Mouse (Mus musculus): ENCODE data around the gene Fv1. TPM values are rescaled to one million over a fixed set of nuclear protein-coding genes. Genes with fewer than 3 reads are reported as not detected.

The Fv1 gene
- polyA plus RNA-seq, 1 experiment from 2014 or later, result 13.1 TPM

DNA sequence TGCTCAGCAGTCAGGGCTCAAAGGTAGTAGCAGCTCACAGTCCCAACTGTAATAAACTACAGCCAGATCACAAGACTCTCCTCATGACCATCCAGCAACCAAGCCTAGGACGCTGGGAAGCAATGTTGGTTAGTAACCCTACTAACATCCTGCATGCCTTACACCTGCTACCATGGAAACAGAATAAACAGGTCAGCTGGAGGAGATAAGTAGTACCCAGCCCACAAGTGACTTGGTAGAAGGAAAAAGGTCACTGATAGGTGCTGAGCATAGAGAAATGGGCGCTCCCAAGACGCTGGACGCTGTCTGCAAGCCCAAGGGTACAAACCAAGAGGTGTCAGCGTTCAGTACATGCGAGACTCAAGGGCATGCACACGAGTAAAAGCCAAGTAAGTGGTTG is 31.7 kb downstream of the Fv1 start:
- no peak overlapping the region for H3K27ac ChIP-seq (ENCODE audit: low read length)
- H3K4me2 ChIP-seq (replicated peaks; ENCODE audit: low read depth, low read length), result no peak overlapping the region
- H3K36me3 ChIP-seq (ENCODE audit: insufficient read depth, low read length), result peaks cover 41% of the 10 kb centered on the region
- no peaks in the 10 kb centered on the region for H3K27me3 ChIP-seq (ENCODE audit: insufficient read depth, low read length)
- peaks cover 11% of the 10 kb centered on the region for H3K4me1 ChIP-seq (ENCODE audit: insufficient read depth, low read length)
- no peaks in the 10 kb centered on the region for H3K9me3 ChIP-seq (ENCODE audit: low read length)
- no peak for ATAC-seq (ENCODE audit: low FRiP score, low TSS enrichment)
- 86% methylated on average over 7 of the region's 7 CpGs for WGBS
- no peak overlapping the region for H3K9ac ChIP-seq (replicated peaks; ENCODE audit: low read length)
- no peak overlapping the region for H3K4me3 ChIP-seq (ENCODE audit: low read length)

DNA sequence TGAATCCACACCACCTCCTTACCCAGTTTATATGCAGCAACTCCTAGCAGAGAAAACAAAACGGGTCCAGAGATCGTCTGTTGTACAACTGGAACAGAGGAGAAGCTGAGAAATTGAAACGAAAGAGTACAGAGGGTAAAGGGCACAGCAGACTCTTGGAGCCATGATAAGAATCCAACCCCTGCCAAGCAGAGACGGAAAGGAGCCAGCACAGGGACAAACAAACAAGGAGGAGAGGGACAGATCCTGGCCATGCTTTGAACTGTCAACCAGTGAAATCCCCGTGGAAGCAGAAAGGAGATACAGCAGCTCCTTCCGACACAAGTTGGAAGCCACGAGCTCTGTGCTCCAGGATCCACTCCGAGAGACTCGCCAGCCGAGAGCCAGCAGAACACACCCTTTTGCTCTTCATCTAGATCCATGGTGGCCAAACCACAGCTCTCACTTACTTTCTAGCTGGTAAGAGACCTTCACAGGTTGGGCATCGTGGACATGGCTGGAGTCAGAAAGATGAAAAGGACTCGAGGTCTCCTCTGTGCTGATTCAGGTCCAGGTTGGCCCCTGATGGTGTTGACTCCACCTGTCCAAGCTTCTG is 34.2 kb downstream of the Fv1 start:
- no peak overlapping the region for H3K9ac ChIP-seq (replicated peaks; ENCODE audit: low read length)
- no peak overlapping the region for H3K27ac ChIP-seq (ENCODE audit: low read length)
- no peak overlapping the region for H3K4me3 ChIP-seq (ENCODE audit: low read length)
- ATAC-seq (ENCODE audit: low FRiP score, low TSS enrichment), result no peak
- WGBS, result 88% methylated on average over 12 of the region's 12 CpGs
- H3K27me3 ChIP-seq (ENCODE audit: insufficient read depth, low read length), result no peaks in the 10 kb centered on the region
- H3K36me3 ChIP-seq (ENCODE audit: insufficient read depth, low read length), result peaks cover 16% of the 10 kb centered on the region
- peaks cover 11% of the 10 kb centered on the region for H3K4me1 ChIP-seq (ENCODE audit: insufficient read depth, low read length)
- H3K4me2 ChIP-seq (replicated peaks; ENCODE audit: low read depth, low read length), result no peak overlapping the region
- H3K9me3 ChIP-seq (ENCODE audit: low read length), result no peaks in the 10 kb centered on the region

DNA sequence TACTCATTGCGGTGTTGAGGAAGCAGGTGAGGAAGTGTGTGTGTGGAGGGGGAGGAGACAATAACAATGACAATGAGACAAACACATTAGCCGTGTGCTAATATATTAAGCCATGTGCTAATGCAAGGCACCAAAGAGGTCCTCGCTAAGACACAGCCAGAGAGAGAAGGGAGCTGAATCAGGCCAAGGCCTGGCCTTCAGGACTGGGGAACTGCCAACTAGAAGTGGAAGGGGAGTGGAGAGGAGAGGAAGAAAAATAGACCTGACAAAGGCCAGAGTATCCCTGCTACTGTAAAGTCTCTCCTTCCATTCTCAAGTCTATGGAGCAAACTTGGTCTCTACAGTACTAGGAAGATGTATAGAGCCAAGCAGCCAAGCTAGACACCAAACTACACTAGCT is 34.8 kb downstream of the Fv1 start:
- no peak overlapping the region for H3K27ac ChIP-seq (ENCODE audit: low read length)
- ATAC-seq (ENCODE audit: low FRiP score, low TSS enrichment), result no peak
- no peaks in the 10 kb centered on the region for H3K27me3 ChIP-seq (ENCODE audit: insufficient read depth, low read length)
- H3K9ac ChIP-seq (replicated peaks; ENCODE audit: low read length), result peak overlapping the region; percentile 92
- H3K4me3 ChIP-seq (ENCODE audit: low read length), result peak overlapping the region; percentile 92
- WGBS, result 74% methylated on average over 3 of the region's 3 CpGs
- peaks cover 12% of the 10 kb centered on the region for H3K36me3 ChIP-seq (ENCODE audit: insufficient read depth, low read length)
- peak overlapping the region; percentile 77 for H3K4me2 ChIP-seq (replicated peaks; ENCODE audit: low read depth, low read length)
- no peaks in the 10 kb centered on the region for H3K9me3 ChIP-seq (ENCODE audit: low read length)
- H3K4me1 ChIP-seq (ENCODE audit: insufficient read depth, low read length), result peaks cover 11% of the 10 kb centered on the region

DNA sequence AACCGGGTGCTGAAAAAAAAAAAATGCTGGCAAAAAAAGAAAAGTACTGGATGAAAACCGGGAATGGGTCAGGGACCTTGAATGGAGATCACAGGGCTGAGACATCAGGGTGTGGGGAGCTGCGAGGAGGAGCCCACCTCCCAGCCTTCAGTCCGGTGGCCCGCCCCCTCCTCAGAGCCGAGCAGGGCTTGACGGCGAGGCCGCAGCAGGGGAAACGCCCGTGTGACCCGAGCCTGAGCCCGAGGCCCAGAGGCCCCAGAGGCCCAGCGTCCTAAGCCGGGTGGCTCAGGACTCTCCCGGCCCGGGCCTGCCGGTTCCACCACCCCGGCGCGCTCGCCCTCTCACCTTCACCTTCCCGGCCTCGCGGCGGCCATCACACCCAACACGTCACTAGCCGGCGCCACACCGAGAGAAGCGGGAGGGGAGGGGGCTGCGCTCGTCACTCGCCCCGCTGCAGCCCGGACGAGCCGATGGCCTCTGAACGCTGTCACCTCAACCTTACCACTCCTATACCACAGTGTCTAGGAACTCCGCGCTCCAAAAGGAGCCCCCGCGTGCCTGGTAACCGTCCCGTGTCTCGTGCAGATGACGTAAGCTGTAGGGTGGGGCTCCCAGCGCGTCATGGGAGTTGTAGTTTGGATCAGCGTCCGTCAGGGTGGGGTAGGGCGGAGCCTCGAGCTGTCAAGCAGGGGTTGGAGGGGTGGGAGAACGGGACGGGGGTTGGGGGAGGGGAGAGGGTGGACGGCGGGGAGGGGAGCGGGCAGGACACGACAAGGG is 35.7 kb downstream of the Fv1 start, which contains the start of gene Mfn2:
Gene Mfn2, minus strand, starts transcription at position 392 of the 777 bp plus-strand sequence.
- WGBS, result under 1% methylated on average over 59 of the region's 59 CpGs
- H3K27ac ChIP-seq (ENCODE audit: low read length), result peak within 1 kb of the TSS; percentile 81
- H3K4me1 ChIP-seq (ENCODE audit: insufficient read depth, low read length), result peaks cover 11% of the 10 kb centered on the region
- peak; percentile 96 for ATAC-seq (ENCODE audit: low FRiP score, low TSS enrichment)
- H3K9me3 ChIP-seq (ENCODE audit: low read length), result no peaks in the 10 kb centered on the region
- no peaks in the 10 kb centered on the region for H3K27me3 ChIP-seq (ENCODE audit: insufficient read depth, low read length)
- peaks cover 12% of the 10 kb centered on the region for H3K36me3 ChIP-seq (ENCODE audit: insufficient read depth, low read length)
- peak within 1 kb of the TSS; percentile 92 for H3K4me3 ChIP-seq (ENCODE audit: low read length)
- H3K9ac ChIP-seq (replicated peaks; ENCODE audit: low read length), result peak within 1 kb of the TSS; percentile 92
- peak within 1 kb of the TSS; percentile 77 for H3K4me2 ChIP-seq (replicated peaks; ENCODE audit: low read depth, low read length)

DNA sequence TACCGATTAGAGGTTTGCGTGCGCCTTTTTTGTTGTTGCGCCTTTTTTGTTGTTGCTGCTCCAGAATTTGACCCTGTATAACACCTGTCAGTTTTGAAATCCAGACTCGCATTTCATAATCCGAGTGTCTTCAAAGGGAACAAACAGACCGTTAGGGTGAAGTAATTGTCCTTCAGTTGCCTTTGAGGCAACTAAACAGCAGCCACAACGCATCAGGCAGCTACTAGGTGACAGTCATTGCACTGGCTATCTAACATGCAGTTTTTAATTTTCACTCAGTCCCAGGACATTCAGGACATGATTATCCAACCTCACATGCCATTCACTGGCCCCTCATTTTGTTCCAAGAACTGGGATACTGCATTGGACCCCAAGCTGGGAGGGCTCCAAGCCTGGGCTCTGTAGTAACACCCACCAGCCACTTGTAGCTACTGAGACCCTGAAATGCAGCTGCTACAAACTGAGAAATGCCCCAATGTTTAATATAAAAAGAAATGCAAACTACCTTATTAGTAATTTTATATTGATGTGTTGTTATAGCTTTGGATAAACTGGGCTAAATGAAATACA is 36.4 kb downstream of the Fv1 start:
- no peaks in the 10 kb centered on the region for H3K9me3 ChIP-seq (ENCODE audit: low read length)
- peaks cover 11% of the 10 kb centered on the region for H3K4me1 ChIP-seq (ENCODE audit: insufficient read depth, low read length)
- peak; percentile 46 for ATAC-seq (ENCODE audit: low FRiP score, low TSS enrichment)
- peak overlapping the region; percentile 92 for H3K4me3 ChIP-seq (ENCODE audit: low read length)
- peak overlapping the region; percentile 59 for H3K4me2 ChIP-seq (replicated peaks; ENCODE audit: low read depth, low read length)
- peaks cover 9% of the 10 kb centered on the region for H3K36me3 ChIP-seq (ENCODE audit: insufficient read depth, low read length)
- no peak overlapping the region for H3K27ac ChIP-seq (ENCODE audit: low read length)
- under 1% methylated on average over 8 of the region's 8 CpGs for WGBS
- H3K27me3 ChIP-seq (ENCODE audit: insufficient read depth, low read length), result no peaks in the 10 kb centered on the region
- H3K9ac ChIP-seq (replicated peaks; ENCODE audit: low read length), result peak overlapping the region; percentile 92

DNA sequence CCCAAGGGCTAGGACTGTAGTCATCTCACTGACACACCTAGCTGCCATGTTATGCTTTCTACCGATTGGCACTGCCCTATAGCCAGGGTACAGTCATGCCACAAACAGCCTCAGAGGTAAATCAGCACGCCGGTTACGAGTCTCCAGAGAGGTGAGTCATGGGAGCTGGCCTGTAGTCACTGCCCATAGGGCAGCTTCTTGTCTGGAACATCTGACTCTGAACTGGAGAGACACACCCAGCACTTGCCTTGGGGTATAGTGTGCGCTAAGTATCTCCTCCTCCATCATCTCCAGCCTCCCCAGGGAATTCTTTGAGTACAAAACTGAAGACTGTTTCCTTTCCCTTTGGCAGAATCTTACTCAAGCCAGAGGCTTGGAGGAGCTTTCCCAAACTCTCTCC is 37.5 kb downstream of the Fv1 start:
- peaks cover 13% of the 10 kb centered on the region for H3K36me3 ChIP-seq (ENCODE audit: insufficient read depth, low read length)
- H3K4me3 ChIP-seq (ENCODE audit: low read length), result no peak overlapping the region
- no peaks in the 10 kb centered on the region for H3K9me3 ChIP-seq (ENCODE audit: low read length)
- H3K4me1 ChIP-seq (ENCODE audit: insufficient read depth, low read length), result peaks cover 11% of the 10 kb centered on the region
- no peak overlapping the region for H3K27ac ChIP-seq (ENCODE audit: low read length)
- 78% methylated on average over 5 of the region's 5 CpGs for WGBS
- ATAC-seq (ENCODE audit: low FRiP score, low TSS enrichment), result no peak
- H3K9ac ChIP-seq (replicated peaks; ENCODE audit: low read length), result no peak overlapping the region
- H3K27me3 ChIP-seq (ENCODE audit: insufficient read depth, low read length), result no peaks in the 10 kb centered on the region
- H3K4me2 ChIP-seq (replicated peaks; ENCODE audit: low read depth, low read length), result no peak overlapping the region

DNA sequence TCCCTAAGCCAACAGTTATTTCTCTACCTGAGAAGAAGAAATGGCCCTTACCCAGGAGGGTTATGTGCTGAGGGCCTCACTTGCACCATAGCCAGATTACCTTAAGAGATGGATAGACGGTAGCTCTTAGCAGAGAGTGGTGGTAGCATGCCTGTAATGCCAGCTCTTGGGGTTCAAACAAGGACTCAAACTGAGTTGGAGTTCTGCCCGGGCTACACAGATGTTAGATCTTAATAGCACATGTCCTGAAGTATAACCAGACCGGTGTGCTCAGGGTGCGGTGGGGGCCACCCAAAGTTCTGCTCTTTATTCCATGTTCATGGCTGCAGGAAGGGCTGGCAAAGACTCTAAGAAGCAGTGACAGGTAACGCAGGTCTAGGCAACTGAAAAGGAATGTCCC is 40.7 kb downstream of the Fv1 start:
- H3K9me3 ChIP-seq (ENCODE audit: low read length), result no peaks in the 10 kb centered on the region
- H3K4me2 ChIP-seq (replicated peaks; ENCODE audit: low read depth, low read length), result no peak overlapping the region
- peaks cover 13% of the 10 kb centered on the region; the same call in 1 of the 2 replicates for H3K36me3 ChIP-seq (ENCODE audit: insufficient read depth, low read length)
- H3K4me3 ChIP-seq (ENCODE audit: low read length), result no peak overlapping the region
- ATAC-seq (ENCODE audit: low FRiP score, low TSS enrichment), result no peak
- H3K27me3 ChIP-seq (ENCODE audit: insufficient read depth, low read length), result no peaks in the 10 kb centered on the region
- no peak overlapping the region for H3K9ac ChIP-seq (replicated peaks; ENCODE audit: low read length)
- no peak overlapping the region for H3K27ac ChIP-seq (ENCODE audit: low read length)
- H3K4me1 ChIP-seq (ENCODE audit: insufficient read depth, low read length), result peaks cover 4% of the 10 kb centered on the region; the same call in 1 of the 2 replicates
- 96% methylated on average over 5 of the region's 5 CpGs for WGBS

DNA sequence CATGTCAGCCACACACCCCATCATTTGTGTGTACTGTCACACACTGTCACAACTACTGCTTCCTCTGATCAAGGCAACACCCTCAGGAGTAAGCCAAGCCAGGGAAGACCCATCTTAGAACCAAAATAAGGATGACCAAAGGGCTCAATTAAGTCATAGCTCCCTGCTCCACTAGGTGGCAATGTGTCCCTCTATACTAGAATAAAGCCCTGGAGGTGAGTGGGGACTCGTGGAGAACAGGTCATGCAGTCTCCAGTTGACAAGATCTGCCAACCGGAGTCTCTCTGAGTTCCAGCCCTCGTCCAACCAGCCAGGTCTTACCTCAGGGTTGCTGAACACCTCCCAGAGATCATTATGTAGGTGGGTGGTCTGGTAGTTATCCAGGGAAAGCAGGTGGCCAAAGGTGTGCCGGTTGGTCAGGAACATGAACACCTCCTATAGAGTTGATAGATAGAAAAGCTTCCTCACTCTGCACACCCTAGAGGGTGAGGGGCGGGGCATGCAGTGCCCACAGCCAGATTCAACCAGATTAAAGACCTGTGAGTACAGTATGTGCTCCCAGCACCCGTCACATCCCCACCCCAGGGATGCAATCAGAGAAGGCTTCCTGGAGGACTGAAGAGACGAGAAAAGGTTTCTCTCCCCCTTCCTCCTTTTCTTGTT is 49.8 kb downstream of the Fv1 start:
- peak; percentile 39; the same call in 1 of the 2 replicates for ATAC-seq (ENCODE audit: low FRiP score, low TSS enrichment)
- Histone ChIP-seq H3K9me3 (ENCODE audit: low read length) (no peaks in the 10 kb centered on the region), H3K27ac (ENCODE audit: low read length) (no peak overlapping the region), H3K4me2 (replicated peaks; ENCODE audit: low read depth, low read length) (no peak overlapping the region), H3K9ac (replicated peaks; ENCODE audit: low read length) (no peak overlapping the region), H3K4me3 (ENCODE audit: low read length) (no peak overlapping the region), H3K36me3 (ENCODE audit: insufficient read depth, low read length) (peaks cover 24% of the 10 kb centered on the region), H3K4me1 (ENCODE audit: insufficient read depth, low read length) (no peaks in the 10 kb centered on the region), H3K27me3 (ENCODE audit: insufficient read depth, low read length) (no peaks in the 10 kb centered on the region)
- whole genome bisulfite sequencing, result 63% methylated on average over 7 of the region's 7 CpGs
